Mouse (Mus musculus): ENCODE data around the gene Mus81.
"Not testable (repeated sequence)": the region's sequence is repeated elsewhere in the genome, so short reads cannot be mapped to it uniquely, and the experiment has no call there.

Gene Mus81

DNA sequence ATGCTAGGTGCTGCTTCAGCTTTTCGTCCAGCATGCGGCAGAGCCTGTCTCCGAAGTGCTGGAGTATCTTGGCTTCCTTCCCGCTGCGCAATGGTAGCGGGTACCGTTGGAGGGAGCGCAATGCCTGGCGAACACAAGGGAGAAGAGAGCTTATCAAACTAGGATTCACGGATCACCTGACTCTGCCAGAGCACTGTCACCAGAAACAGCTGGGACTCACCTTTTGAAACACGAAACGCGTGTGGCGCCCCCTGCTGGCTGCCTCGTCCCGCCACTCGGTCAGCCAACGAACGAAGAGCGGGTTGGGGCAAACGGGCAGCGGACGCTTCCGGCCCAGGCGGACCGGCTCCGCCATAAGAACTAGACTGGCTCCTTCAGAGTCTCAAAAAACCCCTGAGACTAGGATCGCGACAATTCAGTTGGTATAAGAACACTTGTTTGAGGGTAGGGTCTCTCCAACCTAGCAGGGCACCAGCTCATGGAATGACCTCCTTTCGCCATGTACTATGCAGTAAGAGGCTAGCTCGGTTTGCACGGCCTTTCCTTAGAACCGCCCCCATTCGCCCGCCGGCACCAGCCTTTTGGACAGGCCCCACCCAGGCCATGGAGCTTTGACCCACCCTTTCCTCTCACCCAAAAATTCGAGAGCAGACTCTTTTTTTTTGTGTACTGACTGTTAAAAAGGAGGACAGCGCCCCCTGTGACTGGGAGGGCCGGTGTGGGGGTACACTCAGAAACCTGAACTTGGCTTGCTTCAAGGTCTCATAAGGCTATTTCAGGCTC lies at the start of gene Mus81:
Gene Mus81, minus strand, starts transcription at position 635 of the 783 bp plus-strand sequence.
- DNase-seq (ENCODE audit: low spot score), result peak; percentile 95

DNA sequence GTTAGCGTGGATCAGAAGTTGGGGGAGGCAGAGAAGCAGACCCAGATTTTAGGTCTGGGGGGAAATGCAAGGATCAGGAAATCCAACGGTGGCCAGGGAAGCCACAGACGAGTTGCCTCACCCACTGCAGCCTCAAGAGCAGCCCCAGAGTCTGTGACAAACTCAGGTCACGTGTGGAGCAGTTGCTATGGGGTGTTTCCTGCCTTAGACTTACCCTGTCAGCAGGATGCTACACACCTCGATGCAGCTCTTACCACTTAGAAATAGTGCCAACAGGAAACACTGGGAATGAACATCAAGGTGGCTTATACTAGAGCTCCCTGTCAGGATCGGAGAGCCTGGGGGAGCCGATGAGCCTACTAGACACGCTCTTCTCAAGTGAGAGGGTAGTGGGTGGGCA lies 44.3 kb upstream of the Mus81 start:
- DNase-seq (ENCODE audit: low spot score), result peak; percentile 62

DNA sequence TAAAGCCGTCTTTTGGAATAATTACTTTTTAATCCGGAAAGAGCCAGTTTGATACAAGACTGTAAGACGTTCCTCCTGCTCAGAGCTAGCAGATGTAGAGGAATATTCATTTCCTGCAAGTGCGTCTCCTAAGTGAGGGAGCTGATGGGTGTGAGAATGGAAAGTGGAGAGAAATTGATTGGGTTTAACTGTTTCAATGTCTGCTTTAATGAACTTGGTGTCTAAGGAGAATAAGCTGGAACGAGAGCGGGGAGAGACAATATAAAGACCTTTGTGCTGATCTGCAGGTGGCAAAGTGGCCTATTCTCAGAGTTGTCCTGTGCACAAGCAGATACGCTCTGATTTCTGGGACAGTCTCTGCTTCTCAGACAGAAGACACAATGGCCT lies 41.9 kb upstream of the Mus81 start:
- no peak for DNase-seq (ENCODE audit: low spot score)

DNA sequence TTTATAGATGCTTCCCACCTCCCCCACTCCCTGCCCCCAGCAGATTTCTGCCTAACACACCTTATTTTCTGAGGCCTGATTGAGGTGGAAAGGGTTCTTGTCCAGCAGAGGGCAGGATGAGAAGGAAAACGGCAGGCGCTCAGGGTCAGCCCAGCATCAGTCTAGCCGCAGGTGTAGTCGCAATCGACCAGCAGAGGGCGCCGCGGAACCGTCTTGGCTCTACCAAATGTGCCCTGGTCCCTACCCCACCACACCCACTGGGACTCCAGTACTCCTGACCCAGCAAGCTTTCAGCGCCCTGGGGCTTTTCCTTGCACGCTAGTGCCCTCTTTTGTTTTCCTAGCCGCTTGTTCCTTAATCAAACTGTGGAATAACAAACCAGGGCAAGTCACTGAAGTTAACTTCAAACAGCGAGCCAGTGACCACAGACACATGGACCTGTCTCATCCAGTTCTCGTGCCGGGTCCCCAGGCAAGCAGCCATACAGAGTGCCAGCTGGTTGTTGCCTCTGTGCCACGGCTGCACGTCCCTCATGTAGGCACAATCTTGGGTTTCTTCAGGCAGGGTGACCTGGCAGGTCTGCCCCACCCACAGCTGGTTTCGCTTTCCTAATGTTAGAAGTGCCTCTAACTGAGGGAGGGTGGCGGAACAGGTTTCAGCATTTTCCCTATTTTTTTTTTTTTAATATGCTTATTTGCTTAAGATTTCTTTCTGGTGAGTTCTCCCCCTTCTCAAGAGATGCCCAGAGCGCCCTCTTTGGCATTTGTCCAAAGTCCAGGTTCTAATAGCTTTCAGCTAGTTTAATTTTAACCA lies 41.3 kb upstream of the Mus81 start:
- peak; percentile 88 for DNase-seq (ENCODE audit: low spot score)

DNA sequence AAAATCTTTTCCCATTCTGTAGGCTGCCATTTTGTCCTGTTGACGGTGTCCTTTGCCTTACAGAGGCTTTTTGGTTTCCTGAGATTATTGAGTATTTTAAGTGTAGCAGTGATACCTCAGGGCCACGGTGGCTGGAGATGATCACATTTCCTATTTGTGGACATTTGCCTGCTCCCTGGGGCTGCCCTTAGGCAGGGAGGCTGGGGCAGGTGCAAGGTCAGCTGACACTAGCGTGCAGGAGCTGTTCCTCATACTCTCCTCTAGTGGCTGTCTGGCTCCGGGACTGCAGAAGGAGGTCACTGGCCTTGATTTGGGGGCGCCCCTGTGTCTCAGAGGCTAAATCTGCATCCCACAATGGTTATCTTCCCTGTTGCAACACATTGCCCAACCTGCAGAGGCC lies 37.0 kb upstream of the Mus81 start:
- DNase-seq (ENCODE audit: low spot score), result no peak

DNA sequence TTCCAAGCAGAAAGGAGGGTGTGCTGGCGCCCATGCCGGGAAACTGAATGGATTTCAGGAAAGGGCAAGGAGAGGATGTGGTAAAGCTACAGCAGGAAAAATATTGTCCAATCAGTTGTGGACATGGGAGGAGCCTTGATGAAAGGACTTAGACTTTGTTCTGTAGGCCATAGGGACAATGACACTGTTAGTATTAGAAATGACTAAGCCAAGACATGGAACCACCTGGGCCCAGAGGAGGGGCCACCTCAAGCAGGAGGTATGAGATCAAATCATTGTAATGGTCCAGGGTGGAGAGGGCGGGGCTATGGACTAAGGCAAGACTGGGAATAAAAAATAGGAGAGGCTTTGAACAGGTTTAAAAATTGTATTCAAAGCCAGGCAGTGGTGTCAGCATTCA lies 30.5 kb upstream of the Mus81 start:
- no peak for DNase-seq (ENCODE audit: low spot score)

DNA sequence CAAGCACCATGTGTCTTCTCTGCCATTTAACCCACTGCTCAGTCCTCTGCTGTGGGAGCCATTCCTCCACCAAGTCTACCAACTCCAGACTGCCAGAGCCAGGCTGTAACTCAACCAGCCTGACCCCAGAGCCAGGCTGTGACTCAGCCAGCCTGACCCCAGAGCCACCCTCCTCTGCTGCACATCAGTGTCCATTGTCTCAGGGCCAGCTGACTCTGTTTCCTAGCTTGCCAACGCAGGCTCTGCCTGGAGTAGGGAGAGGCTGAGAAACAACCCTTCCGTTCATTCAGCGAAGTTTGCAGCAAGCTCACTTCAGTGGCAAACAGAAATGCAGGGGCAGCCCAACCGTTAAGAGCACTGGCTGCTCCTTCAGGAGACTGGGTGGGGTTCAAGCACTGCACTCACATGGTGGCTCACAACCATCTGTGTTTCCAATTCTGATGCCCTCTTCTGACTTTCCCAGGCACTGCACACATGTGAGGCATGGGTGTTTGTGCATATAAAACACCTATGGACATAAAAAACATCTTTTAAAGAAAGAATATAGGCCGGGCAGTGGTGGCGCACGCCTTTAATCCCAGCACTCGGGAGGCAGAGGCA lies 28.8 kb upstream of the Mus81 start:
- no peak for DNase-seq (ENCODE audit: low spot score)

DNA sequence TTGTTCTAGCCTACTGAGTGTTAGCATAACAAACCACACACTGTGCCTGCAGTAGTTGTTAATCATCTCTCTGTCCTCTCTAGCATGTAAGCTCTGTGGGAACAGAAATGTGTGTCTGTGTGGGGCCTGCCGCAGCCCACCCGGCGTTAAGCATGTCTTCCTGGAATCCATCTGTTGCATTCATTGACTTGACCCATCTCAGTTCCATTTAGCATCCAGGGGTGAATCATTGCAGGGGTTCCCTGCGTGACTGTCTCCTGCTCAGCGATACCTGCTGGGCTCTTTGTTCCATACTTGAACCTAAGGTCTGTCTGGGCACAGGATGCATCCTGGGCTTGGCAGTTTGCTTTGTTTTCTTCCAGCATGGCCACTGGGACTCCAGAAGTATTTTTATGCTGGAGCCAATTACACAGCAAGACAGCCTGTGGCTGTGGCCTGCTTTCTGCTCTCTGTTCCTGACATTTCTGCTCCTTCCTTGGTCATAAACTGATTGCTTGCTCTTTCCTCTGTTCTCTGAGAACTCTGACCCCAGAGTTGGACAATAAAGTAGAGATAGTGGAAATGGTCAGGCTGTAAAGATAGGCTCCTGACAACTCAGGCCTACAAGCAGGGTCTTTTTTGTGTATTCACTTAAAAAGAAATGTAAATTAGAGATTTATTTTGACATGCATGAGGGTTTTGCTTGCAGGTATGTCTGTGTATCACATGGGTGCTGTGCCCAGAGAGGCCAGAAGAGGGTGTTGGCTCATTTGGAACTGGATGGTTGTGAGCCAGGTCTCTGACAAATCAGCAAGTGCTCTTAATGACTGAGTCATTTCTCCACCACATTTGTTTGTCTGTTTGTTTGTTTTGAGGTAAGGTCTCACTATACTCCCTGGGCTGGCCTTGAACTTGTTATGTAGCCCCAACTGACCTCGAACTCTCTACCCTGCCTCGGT lies 27.9 kb upstream of the Mus81 start:
- no peak for DNase-seq (ENCODE audit: low spot score)

DNA sequence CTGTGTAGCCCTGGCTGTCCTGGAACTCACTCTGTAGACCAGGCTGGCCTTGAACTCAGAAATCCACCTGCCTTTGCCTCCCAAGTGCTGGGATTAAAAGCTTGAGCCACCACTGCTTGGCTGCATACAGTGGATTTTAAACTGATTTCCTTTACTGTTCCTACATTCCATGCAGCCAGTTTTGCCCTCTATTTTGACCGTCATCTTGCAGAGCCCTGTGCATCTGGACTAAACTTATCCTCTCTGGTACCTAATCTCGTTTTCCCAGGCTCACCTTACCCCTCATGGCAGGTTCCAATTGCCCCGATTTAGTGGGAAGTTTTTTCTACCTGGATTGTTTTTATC lies 24.8 kb upstream of the Mus81 start:
- no peak for DNase-seq (ENCODE audit: low spot score)

DNA sequence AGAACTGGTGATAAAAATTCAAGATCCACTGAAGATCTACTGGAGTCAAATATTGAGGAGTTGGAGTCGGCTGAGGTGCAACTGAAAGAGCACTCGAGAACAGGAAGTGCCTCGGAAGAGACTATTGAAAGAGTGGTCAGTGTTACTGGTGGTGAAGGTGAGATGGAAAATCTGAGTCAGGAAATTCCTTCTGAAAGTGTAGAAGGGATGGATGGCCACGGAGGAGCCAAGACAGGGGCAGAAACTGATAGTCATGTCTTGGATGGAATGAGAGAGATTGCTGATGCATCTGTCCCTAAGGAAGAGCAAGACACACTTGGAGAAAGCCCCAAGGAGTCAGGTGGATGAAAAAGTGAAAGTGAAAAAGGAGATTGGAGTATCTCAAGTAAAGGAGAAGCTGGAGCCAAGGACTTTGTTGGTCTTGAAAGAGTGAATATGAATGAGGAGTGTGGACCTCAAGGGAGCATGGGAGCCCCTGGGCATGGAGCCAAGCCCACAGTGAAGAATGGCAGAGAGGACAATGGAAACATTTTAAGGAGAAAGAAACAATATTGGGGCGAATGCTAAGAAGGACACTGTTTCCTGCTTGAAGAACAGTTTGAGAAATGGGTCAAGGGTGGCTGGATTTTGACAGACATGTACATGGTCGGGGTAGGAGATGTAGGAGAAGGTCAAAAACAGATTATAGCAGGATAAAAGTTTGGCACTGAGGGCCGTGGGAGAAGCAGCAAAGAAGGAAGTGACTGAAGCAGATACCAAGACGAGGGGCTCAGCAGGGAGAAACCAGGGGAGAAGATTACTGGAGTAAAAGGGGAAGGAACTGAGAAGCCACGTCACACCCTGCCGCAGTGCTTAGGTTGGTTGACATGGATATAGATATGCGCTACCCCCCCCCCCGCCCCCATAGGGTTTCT lies 24.1 kb upstream of the Mus81 start:
- DNase-seq (ENCODE audit: low spot score), result no peak

DNA sequence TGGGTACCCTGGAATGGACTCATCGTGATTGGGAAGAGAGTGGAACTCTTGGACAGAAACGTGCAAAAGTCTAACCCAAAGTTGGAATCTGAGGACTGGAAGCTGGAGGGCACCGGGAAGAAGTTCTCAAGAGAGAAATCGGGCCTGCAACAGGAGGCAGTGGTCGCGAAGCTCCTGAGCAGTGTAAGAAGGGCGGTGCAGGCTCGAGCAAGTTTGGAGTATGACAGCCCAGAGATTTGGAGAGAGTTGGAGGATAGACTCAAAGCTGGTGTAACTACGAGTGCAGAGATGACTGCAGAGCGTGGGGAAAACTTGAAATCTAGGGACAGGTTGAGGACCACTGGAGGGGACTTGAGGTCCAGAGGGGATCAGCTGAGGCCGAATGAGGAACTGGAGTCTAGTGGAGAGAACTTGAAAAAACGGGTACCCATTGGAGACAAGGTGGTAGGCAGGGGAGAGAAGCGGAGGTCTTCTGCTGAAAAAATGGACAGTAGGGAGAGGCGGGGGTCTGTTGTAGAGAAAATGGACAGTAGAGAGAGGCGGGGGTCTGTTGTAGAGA lies 23.0 kb upstream of the Mus81 start:
- no peak for DNase-seq (ENCODE audit: low spot score)

DNA sequence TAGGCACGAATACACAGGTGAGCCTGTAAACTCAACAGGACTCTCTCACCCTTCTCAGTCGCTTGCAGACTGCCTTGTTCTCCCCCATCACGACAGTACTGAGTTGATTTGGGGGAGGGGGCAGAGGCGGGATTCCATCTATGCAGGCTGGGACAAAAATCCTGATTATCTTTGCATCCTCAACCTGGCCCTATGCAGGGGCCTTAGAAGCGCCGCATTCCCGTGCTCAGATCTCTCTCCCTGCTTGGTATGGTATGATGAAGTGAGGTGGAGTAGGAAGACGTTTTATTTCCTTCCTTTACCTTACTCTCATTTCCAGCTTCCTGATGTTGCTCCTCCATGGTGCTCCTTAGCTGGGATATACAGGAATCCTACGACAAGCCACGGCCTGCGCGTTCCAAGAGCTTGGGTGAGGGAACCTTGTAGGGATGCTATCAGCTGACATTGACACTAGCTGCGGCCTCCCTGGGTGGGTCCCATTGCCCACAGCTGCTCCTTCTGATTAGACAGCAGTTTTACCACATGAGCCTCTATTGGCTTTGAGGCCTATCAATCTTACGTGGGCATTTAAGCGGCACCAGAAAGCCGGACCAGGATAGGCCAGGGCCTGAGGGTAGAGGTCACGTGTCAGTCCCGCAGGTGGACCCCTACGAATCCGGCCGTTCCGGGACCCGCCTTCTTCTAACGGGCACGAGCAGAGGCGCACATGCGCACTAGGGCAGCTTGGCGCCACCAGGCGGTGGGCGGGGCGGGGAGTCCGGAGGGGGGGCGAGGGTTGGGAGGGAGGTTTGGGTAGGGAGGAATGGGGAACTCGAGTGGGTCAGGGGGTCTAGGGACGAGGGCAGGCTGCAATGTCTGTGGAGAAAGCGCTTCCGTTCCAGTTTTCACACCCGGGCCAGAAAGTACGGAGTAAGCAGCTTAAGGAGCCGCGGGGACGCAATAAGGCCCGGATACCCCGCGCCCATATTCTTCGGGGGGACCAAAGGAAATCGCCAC lies 22.1 kb upstream of the Mus81 start, which contains the start of gene Snx32:
Gene Snx32, minus strand, starts transcription at position 508 of the 996 bp plus-strand sequence.
- peak; percentile 93 for DNase-seq (ENCODE audit: low spot score)

DNA sequence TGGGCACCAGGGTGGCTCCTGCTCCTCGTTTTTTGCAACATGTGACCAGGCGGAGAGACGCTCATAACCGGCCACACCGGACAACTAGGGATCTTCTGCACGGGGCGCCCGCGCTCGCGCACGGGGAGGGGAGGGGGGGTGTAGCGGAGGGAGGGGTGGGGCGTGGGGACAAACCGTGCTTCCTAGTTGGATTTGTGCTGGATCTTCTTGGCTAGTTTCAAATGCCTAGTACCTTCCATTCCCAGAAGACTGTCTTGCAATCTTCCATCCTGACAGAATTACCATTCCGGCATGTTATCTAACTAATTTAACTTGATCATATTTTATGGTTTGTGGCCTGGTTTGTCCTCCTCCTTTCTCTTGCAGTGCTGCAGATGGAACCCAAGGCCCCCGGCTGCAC lies 15.5 kb upstream of the Mus81 start, which contains the start of gene 1700020D05Rik:
Gene 1700020D05Rik, minus strand, starts transcription at position 101 of the 400 bp plus-strand sequence.
- no peak for DNase-seq (ENCODE audit: low spot score)

DNA sequence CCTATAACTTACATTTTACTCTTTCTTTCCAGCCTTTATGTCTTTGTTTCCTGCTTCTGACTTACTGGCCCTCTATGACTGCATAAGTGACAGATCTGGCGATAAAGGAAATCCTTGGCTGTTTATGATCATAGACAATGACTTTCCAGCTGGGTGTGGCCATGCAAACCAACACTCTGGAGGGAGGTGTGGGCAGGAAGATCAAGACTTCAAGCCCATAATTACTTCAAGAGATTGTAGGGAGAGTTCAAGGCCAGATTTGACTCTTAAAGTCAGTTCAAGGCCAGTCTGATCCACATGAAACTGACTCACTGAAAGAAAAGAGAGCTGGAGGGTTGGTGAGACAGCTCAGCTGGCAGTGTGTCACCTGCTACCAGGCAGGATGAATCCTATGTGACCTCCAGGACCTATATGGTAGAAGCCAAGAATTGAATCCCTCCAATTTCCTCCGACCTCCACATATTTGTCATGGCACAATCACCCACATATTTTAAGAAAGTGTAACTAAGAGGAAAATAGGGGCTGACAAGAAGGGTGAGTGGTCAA lies 12.2 kb upstream of the Mus81 start:
- DNase-seq (ENCODE audit: low spot score), result no peak

DNA sequence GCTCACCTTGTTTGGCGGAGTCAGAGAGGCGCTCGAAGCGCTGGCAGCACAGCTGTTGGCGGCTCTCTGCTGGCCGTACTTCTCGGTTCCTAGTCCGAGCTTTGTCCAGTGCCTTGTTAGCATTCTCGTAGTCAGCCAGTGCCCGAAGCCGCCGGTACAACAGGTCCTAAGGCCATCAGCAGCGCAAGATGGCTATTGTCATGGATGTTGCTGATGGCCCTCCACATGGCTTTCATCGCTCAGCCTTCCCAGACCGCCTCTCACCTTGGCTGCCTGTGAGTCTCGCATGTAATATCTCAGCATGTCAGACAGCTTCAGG lies 7.8 kb upstream of the Mus81 start:
- no peak for DNase-seq (ENCODE audit: low spot score)

DNA sequence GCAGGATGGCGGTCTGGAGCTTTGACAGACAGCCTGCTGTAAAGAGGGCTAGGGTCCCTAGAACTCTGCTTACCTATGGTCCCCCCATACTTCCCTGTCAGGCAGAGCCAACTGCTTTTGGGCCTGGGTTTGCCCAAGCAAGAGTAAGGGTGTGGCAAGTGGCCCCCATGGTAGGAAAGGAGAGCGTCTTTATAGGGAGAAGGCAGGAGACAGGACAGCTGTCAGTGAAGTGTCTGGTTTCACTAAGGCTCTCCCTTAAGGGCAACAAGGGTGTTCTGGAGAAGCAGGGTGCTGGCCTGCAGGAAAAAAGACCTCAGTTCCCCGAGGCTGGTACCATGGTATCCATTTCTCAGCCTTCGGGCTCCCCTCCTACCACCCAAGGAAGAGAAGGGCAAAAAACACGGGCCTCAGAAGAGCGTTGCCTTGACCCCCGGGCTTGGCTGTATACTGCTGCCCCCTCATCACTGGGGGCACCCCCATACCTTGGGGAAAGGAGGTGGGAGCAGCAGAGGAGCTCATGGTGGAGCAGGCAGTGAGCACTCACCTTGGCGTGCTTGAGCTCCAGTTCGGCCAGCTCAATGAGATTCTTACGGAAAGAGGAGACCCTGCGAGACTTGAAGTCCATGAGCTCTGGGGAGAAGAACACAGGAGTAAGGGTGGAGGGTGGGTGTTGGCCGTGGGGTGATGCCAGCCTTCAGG lies 7.3 kb upstream of the Mus81 start:
- no peak for DNase-seq (ENCODE audit: low spot score)

DNA sequence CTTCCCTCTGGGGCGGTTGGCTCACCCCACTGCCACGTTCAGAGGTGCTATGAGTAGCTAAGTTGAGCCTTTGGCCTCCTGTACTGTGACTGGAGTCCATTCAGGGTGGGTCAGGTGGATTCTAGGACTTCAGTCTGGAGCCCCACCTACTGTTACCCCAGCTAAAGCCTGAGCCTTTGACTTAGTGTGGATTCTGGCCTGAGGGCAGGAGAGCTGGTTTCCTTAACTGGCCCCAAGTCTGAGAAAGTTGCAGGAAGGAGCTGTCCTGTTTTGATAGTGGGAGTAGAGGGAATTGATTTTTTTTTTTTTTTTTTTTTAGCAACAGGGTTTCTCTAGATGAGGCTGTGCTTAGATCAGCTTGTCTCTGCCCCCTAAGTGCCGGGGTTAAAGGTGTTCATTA lies 6.1 kb upstream of the Mus81 start:
- DNase-seq (ENCODE audit: low spot score), result no peak

DNA sequence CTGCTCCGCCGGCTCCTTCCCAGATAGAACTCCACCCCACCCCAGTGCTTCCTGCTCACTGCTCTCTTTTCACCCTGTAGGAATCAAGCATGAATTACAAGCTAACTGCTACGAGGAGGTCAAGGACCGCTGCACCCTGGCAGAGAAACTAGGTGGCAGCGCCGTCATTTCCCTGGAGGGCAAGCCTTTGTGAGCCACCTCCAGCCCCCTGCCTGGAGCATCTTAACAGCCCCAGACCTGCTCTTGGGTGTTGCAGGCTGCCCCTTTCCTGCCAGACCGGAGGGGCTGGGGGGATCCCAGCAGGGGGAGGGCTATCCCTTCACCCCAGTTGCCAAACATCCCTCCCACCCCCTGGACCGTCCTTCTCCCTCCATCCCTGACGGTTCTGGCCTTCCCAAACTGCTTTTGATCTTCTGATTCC lies 5.1 kb upstream of the Mus81 start:
- DNase-seq (ENCODE audit: low spot score), result not testable (repeated sequence)

Data from T-cell, adult 2 months (primary cell).